Mouse (Mus musculus) gastrocnemius, postnatal 14 days (tissue): ENCODE data around the gene Gucy1b2. TPM values are rescaled to one million over a fixed set of nuclear protein-coding genes. Genes with fewer than 3 reads are reported as not detected.

ENCODE experiments used
- DNase-seq: peaks from one replicate; pipeline ENCODE4 v3.0.0; 2021; ENCODE audit warnings: mixed read lengths
- intact Hi-C: fragments of 180-260 bp; cut with DNase I; formaldehyde crosslinking; loops from one replicate; pipeline ENCODE4 v1.15.1; 2025; ENCODE audit warnings: low total_unique reads
- total RNA-seq, 2 experiments: library from RNA; stranded (reverse); gene quantifications; 2 replicates each; pipeline ENCODE4 v1.2.3; 2021

The Gucy1b2 gene
- total RNA-seq, 2 experiments from 2014 or later, result not detected

- no peak for DNase-seq
- intact Hi-C loops, result no loop called here
These were observed 75.5 kb downstream of the Gucy1b2 start for GRCm38 (mm10) chr14:62380606-62381005.

GRCm38 (mm10) chr14:62379391-62379790 is 76.7 kb downstream of the Gucy1b2 start:
- intact Hi-C loops, result no loop called here
- no peak for DNase-seq

GRCm38 (mm10) chr14:62376115-62376514 is 80.0 kb downstream of the Gucy1b2 start:
- intact Hi-C loops, result no loop called here
- no peak for DNase-seq

GRCm38 (mm10) chr14:62375694-62376093 is 80.4 kb downstream of the Gucy1b2 start:
- intact Hi-C loops, result no loop called here
- no peak for DNase-seq

GRCm38 (mm10) chr14:62374001-62374400 is 82.1 kb downstream of the Gucy1b2 start:
- no peak for DNase-seq
- intact Hi-C loops, result no loop called here

GRCm38 (mm10) chr14:62370819-62371218 is 85.3 kb downstream of the Gucy1b2 start:
- peak; percentile 41 for DNase-seq
- intact Hi-C loops, result no loop called here

- DNase-seq, result no peak
- intact Hi-C loops, result no loop called here
These were observed 92.3 kb downstream of the Gucy1b2 start for GRCm38 (mm10) chr14:62363774-62364173.

GRCm38 (mm10) chr14:62361263-62361980 is 94.7 kb downstream of the Gucy1b2 start:
- intact Hi-C loops, result no loop called here
- DNase-seq, result no peak

- intact Hi-C loops, result no loop called here
- no peak for DNase-seq
These were observed 100.9 kb downstream of the Gucy1b2 start for GRCm38 (mm10) chr14:62355201-62355600.

- intact Hi-C loops, result no loop called here
- no peak for DNase-seq
These were observed 102.3 kb downstream of the Gucy1b2 start for GRCm38 (mm10) chr14:62353793-62354192.

GRCm38 (mm10) chr14:62353372-62353771 is 102.7 kb downstream of the Gucy1b2 start:
- intact Hi-C loops, result no loop called here

GRCm38 (mm10) chr14:62350890-62351289 is 105.2 kb downstream of the Gucy1b2 start:
- intact Hi-C loops, result no loop called here
- no peak for DNase-seq

More at GRCm38 (mm10) chr14:62353372-62353771, 102.7 kb downstream of the Gucy1b2 start:
- DNase-seq, result no peak

GRCm38 (mm10) chr14:62350186-62350585 is 105.9 kb downstream of the Gucy1b2 start:
- intact Hi-C loops, result no loop called here

GRCm38 (mm10) chr14:62349786-62350185 is 106.3 kb downstream of the Gucy1b2 start:
- intact Hi-C loops, result no loop called here
- DNase-seq, result no peak

More at GRCm38 (mm10) chr14:62350186-62350585, 105.9 kb downstream of the Gucy1b2 start:
- DNase-seq, result no peak

- intact Hi-C loops, result no loop called here
- no peak for DNase-seq
These were observed 109.0 kb downstream of the Gucy1b2 start for GRCm38 (mm10) chr14:62347103-62347502.

GRCm38 (mm10) chr14:62346570-62346969 is 109.5 kb downstream of the Gucy1b2 start:
- DNase-seq, result no peak
- intact Hi-C loops, result no loop called here

Other genes with a start within 250 kb of the Gucy1b2 start
- 1 to 10 TPM; 4.3 to 5.6 TPM for gene Rnaseh2b, start 163.7 kb downstream of the Gucy1b2 start, total RNA-seq
- not detected for gene Dleu7, start 163.2 kb downstream of the Gucy1b2 start, total RNA-seq
- gene Fam124a, start 99.4 kb upstream of the Gucy1b2 start, total RNA-seq, result 1 to 10 TPM; 2.7 to 2.9 TPM
- not detected for gene Gm4131, start 110.6 kb upstream of the Gucy1b2 start, total RNA-seq
- gene Serpine3, start 207.4 kb upstream of the Gucy1b2 start, total RNA-seq, result not detected